Mouse (Mus musculus): ENCODE measurements around the gene Uba6. TPM values are rescaled to one million over a fixed set of nuclear protein-coding genes. Genes with fewer than 3 reads are reported as not detected.

Uba6 gene
- total and polyA plus RNA-seq, 3 experiments: 9.8 to 59.4 (median 11.8) TPM

- no peak overlapping the region for H3K27ac ChIP-seq (ENCODE audit: control insufficient read depth, low read depth, low read length)
- no peaks in the 10 kb centered on the region for H3K27me3 ChIP-seq (ENCODE audit: control insufficient read depth in 1 of 2, insufficient read depth in 2 of 2, low read length in 2 of 2)
- peaks cover 3% of the 10 kb centered on the region in 2 experiments; a peak in 3 of 4 replicates for H3K36me3 ChIP-seq (ENCODE audit: control insufficient read depth in 1 of 2, insufficient read depth in 2 of 2, low read length in 2 of 2)
- TF ChIP-seq ZNF384 (IDR thresholded peaks at IDR 0.05; ENCODE audit: low read depth, low read length) (no peak), MEF2A (IDR thresholded peaks at IDR 0.05; ENCODE audit: extremely low read depth, insufficient replicate concordance, low read depth, low read length, poor library complexity, severe bottlenecking) (no peak), RCOR1 (IDR thresholded peaks at IDR 0.05; ENCODE audit: low read depth, low read length) (no peak), POLR2AphosphoS5 (IDR thresholded peaks at IDR 0.05; ENCODE audit: borderline replicate concordance, low read depth, low read length) (no peak), MYB (IDR thresholded peaks at IDR 0.05; ENCODE audit: low read depth, low read length) (no peak), CHD1 (IDR thresholded peaks at IDR 0.05; ENCODE audit: low read depth, low read length) (no peak), TBP (IDR thresholded peaks at IDR 0.05; ENCODE audit: low read depth, low read length) (no peak), TAL1 (IDR thresholded peaks at IDR 0.05; ENCODE audit: low read length) (no peak), CHD2 (IDR thresholded peaks at IDR 0.05; ENCODE audit: low read length) (no peak), KAT2A (conservative IDR thresholded peaks at IDR 0.05; ENCODE audit: low read depth, low read length) (no peak), ZKSCAN1 (IDR thresholded peaks at IDR 0.05; ENCODE audit: low read depth, low read length) (no peak), EP300 (IDR thresholded peaks at IDR 0.05; ENCODE audit: low read depth in 1 of 2, low read length in 2 of 2) (no peak), ZMIZ1 (IDR thresholded peaks at IDR 0.05; ENCODE audit: low read depth, low read length) (no peak)
- no peaks in the 10 kb centered on the region for H3K79me2 ChIP-seq (ENCODE audit: control insufficient read depth, insufficient read depth, low read length, poor library complexity)
- H3K9me3 ChIP-seq (replicated peaks; ENCODE audit: insufficient read depth, low read length): no peaks in the 10 kb centered on the region
- no peak for DNase-seq (ENCODE audit: low read depth, low spot score)
- no peaks in the 10 kb centered on the region for H3K4me1 ChIP-seq (ENCODE audit: control insufficient read depth in 1 of 2, insufficient read depth in 2 of 2, low read length in 2 of 2)
- no peak overlapping the region for H3K4me3 ChIP-seq (ENCODE audit: control insufficient read depth in 1 of 2, insufficient read depth in 1 of 2, low read depth in 2 of 2, low read length in 2 of 2)
- H3K9ac ChIP-seq (ENCODE audit: control insufficient read depth, low read depth, low read length, poor library complexity, severe bottlenecking): no peak overlapping the region
These were observed 59.6 kb downstream of the Uba6 start for GRCm38 (mm10) chr5:86113037-86113436.

- H3K4me3 ChIP-seq (ENCODE audit: control insufficient read depth in 1 of 2, insufficient read depth in 1 of 2, low read depth in 2 of 2, low read length in 2 of 2): no peak overlapping the region
- TF ChIP-seq ZNF384 (IDR thresholded peaks at IDR 0.05; ENCODE audit: low read depth, low read length): no peak
- no peak for TF ChIP-seq MAFK (IDR thresholded peaks at IDR 0.05; ENCODE audit: borderline replicate concordance, low read depth, low read length)
- TF ChIP-seq TBP (IDR thresholded peaks at IDR 0.05; ENCODE audit: low read depth, low read length): no peak
- no peak for TF ChIP-seq ZKSCAN1 (IDR thresholded peaks at IDR 0.05; ENCODE audit: low read depth, low read length)
- no peak for TF ChIP-seq GABPA (IDR thresholded peaks at IDR 0.05; ENCODE audit: low read depth, low read length)
- TF ChIP-seq CHD2 (IDR thresholded peaks at IDR 0.05; ENCODE audit: low read length): no peak
- TF ChIP-seq POLR2AphosphoS5 (IDR thresholded peaks at IDR 0.05; ENCODE audit: borderline replicate concordance, low read depth, low read length): no peak
- no peak for TF ChIP-seq ZMIZ1 (IDR thresholded peaks at IDR 0.05; ENCODE audit: low read depth, low read length)
- TF ChIP-seq ETS1 (IDR thresholded peaks at IDR 0.05; ENCODE audit: low read depth, low read length): no peak
- no peak for TF ChIP-seq MXI1 (IDR thresholded peaks at IDR 0.05; ENCODE audit: low read depth, low read length)
- no peak for TF ChIP-seq BHLHE40 (IDR thresholded peaks at IDR 0.05; ENCODE audit: borderline replicate concordance, low read depth, low read length)
- no peak for TF ChIP-seq E2F4 (IDR thresholded peaks at IDR 0.05; ENCODE audit: borderline replicate concordance, low read depth, low read length)
- no peak for TF ChIP-seq MAX (IDR thresholded peaks at IDR 0.05; ENCODE audit: low read length)
- TF ChIP-seq MAZ (IDR thresholded peaks at IDR 0.05; ENCODE audit: low read depth, low read length): no peak
- H3K27me3 ChIP-seq (ENCODE audit: control insufficient read depth in 1 of 2, insufficient read depth in 2 of 2, low read length in 2 of 2): no peaks in the 10 kb centered on the region
- H3K9me3 ChIP-seq (replicated peaks; ENCODE audit: insufficient read depth, low read length): no peaks in the 10 kb centered on the region
- no peaks in the 10 kb centered on the region for H3K79me2 ChIP-seq (ENCODE audit: control insufficient read depth, insufficient read depth, low read length, poor library complexity)
- no peak overlapping the region for H3K27ac ChIP-seq (ENCODE audit: control insufficient read depth, low read depth, low read length)
- H3K36me3 ChIP-seq (ENCODE audit: control insufficient read depth in 1 of 2, insufficient read depth in 2 of 2, low read length in 2 of 2): peaks cover 3% of the 10 kb centered on the region in 2 experiments; a peak in 3 of 4 replicates
- H3K9ac ChIP-seq (ENCODE audit: control insufficient read depth, low read depth, low read length, poor library complexity, severe bottlenecking): no peak overlapping the region
- no peak for DNase-seq (ENCODE audit: low read depth, low spot score)
- H3K4me1 ChIP-seq (ENCODE audit: control insufficient read depth in 1 of 2, insufficient read depth in 2 of 2, low read length in 2 of 2): no peaks in the 10 kb centered on the region
These were observed 61.5 kb downstream of the Uba6 start for GRCm38 (mm10) chr5:86111074-86111473.
